Mouse (Mus musculus) ES-Bruce4 (cell line): ENCODE results near the gene Ehmt2.

ENCODE experiments used
- CTCF ChIP-seq: IDR thresholded peaks from one replicate; pipeline ENCODE4 v1.8.1; 2011; ENCODE audit warnings: low read depth, low read length
- EP300 ChIP-seq: IDR thresholded peaks from 2 replicates; pipeline ENCODE4 v1.6.1; 2011; ENCODE audit warnings: low read depth, low read length; ENCODE audit not compliant: insufficient read depth
- POLR2A ChIP-seq: IDR thresholded peaks from one replicate; pipeline ENCODE4 v1.8.1; 2011; ENCODE audit warnings: low read length; ENCODE audit not compliant: insufficient read depth

DNA sequence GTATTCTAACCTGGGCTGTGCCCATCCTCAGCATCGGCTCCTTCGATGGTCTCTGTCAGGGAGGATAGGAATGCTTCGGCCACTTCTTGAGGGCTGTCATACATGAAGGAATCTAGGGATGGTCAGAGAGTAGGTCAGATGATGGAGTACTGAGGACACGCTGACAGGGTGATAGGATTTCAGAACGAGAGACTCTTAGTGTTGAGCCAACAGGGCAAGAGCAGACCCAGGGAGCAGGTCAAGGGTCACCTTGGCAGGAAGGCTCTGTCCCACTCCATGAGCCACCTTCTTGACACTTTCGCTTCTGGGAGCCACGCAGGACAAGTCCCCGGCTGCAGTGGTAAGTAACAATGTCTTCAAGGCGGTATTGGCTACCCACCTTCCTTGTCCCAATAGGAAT lies 37.8 kb upstream of the Ehmt2 start:
- no peak for TF ChIP-seq CTCF
- TF ChIP-seq POLR2A: no peak
- TF ChIP-seq EP300: no peak
